Mouse (Mus musculus): ENCODE results near the gene Mcm9.

DNA sequence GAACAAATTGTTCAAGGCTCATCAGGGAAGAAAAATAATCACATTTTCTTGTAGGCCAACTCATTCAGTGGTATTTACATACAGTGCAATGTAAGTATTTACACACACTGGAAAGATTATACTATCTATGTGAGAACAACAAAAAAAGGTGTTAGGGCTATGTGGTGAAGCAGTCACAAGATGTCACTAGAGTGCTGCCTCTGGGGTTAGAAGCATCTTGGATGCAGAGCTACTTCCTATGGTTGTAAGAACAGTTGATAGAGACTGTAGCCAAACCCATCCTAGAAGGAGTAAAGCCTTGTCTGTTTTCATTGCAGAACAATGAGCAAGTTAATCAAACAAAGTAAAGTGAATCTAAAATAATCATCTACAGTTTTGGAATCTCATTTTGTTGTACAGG is 11.3 kb upstream of the Mcm9 start:
- TF ChIP-seq CTCF (IDR thresholded peaks at IDR 0.05; ENCODE audit: low read depth) (peak; percentile 92), EP300 (optimal IDR thresholded peaks at IDR 0.05) (no peak)

Data from stomach, postnatal 0 days (tissue).